Mouse (Mus musculus) kidney, postnatal 4 days (tissue): ENCODE measurements around the gene Gpm6b.

Experiments used
- DNase-seq, 2 experiments: peaks; one replicate each; pipeline ENCODE4 v3.0.0; 2021; ENCODE audit warnings: mixed read lengths in 2 of 2

Gene Gpm6b

DNA sequence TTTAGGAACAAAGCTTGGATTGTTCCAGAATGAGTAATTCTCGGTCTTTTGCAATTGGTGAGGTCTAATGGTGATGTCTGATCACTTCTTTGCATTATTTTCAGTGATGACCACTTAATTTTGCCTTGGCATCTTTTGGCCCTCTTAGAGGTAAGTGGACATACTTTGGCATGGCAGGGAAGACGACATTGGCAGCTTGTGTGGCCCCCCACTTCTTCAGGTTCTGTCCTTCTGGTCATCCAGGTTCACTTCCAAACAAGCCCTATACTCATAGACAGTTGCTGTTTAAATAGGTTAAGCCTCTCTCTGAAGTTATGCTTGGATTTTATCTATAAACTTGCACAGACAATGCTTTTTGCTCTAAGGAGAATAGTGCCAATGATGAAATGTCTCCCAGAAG is 120.2 kb downstream of the Gpm6b start:
- no peak for DNase-seq

DNA sequence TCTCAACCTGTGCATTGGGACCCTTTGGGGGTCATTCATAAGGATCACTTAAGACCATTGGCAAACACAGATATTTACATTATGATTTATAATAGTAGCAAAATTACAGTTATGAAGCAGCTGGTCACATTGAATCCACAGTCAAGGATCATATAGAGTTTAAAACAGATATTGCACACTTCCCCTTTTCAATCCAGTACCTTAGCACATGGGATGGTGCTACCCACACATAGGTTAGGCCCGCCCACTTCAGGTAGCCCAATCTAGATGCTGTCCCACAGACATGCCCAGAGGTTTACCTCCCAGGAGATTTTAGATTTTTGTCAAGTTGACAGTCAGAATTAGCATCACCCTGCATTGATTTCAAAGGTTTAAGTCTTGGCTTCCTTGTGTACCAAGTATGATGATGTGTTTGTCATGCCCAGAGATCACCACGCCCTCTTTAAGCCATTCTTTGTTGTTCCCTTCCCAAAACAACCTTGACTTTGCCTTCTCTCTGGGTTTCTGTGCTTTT is 121.3 kb downstream of the Gpm6b start:
- no peak for DNase-seq

- DNase-seq, result no peak
These were observed 121.7 kb downstream of the Gpm6b start for GRCm38 (mm10) chrX:166360455-166360854.

DNA sequence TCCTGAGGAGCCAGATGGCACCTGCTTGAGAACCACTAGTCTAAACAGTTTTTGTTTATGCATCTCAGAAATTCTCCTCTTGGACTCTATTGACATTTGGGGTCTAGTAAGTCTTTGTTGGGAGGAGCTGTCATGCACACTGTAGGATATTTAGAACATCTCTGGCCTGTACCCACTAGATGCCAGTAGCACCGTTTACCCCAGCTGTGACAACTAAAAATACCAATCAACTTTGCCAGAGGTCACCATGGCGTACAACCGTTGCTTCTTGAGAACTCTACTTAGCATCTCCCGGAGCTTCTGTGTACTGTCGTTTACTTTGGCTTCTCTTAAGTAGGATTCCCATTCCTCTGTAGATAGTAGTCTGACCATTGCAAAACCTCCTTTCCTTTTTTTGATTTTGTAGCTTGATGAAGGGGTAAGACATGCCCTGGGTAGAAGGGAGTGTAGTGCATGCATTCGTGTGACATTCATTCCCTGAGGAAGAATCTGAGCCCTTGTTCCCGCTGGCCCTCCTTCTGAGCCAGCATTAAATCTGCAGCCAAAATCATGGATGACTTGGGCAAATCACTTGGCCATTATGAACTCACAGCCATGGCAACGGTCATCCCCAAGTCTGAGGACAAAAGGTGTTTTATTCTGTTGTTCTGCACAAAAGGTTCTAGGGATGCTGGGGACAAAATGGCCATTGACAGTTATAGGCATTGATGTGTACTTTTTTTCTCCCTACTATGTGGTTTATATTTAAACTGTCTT is 126.9 kb downstream of the Gpm6b start:
- DNase-seq, result no peak

DNA sequence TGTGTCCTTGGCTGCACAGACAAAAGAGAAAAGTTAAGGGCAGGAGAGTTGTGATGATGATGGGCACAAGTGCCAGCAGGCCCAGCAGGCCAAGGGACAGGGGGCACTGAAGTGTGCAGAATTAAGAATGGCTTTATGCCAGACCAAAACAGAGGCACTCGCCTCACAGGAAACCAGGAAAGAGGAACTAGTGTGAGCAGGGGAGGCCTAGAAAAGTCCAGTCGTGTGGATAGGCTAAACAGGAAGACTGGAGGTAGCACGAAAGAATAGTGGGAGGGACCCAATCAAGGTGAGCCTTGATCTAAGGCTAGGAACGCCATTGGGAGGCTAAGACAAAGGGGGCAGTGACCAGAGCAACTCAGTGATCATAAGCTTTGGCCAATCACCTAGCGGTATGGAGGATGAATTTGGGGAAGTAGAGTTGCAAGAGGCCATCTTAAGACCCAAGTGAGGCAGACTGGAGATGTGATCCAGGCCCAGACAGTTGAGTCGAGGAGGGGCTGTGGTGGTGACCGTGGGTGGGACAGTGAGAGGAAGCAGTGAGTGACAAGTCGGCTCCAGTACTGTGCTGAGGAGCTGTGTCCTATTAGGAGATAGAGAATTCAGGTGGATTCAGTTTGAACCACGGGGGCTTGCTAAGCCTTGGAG is 138.1 kb downstream of the Gpm6b start:
- DNase-seq, result no peak

DNA sequence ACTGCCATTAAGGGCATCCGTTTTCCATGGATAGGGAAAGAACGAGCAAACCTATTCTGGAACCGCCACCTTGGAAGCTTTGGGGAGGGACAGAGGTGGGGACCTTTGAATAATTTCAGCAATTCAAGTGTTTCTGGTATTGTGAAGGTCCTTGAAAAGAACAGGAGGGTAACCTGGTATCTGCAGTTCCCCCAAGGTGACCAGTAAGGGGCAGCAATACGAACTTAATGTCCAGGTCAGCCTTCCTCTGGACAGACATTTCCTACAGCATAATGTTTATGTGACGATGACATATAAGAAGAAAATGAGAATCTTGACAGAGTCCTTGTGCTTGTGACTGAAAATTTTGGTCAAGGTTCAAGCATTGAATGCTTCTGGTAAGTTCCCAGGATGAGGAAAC is 139.9 kb downstream of the Gpm6b start:
- no peak for DNase-seq

- no peak for DNase-seq
These were observed 144.9 kb downstream of the Gpm6b start for GRCm38 (mm10) chrX:166383606-166384005.

- peak; percentile 31 to 44 for DNase-seq
These were observed 146.2 kb downstream of the Gpm6b start for GRCm38 (mm10) chrX:166384935-166385334.

GRCm38 (mm10) chrX:166386656-166387055 is 147.9 kb downstream of the Gpm6b start:
- DNase-seq, result no peak

- no peak for DNase-seq
These were observed 155.0 kb downstream of the Gpm6b start for GRCm38 (mm10) chrX:166393753-166394152.

DNA sequence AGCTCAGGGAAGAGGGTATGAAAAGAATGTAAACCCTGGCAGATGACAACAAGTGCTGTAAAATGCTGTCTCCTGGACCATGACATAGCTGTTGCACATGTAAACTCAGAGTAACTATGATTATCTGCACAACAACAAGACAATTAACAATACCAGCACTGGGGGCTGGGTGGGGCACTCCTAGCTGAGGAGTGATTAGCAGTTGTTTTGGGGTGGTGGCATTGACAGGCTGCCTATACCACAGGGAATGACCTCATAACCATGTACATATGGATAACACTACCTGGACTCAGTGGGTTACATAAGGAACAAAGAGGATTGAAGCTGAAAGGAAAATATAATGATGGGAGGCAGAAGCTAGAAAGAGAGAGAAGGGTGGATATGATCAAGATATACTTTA is 169.2 kb downstream of the Gpm6b start:
- DNase-seq, result no peak

DNA sequence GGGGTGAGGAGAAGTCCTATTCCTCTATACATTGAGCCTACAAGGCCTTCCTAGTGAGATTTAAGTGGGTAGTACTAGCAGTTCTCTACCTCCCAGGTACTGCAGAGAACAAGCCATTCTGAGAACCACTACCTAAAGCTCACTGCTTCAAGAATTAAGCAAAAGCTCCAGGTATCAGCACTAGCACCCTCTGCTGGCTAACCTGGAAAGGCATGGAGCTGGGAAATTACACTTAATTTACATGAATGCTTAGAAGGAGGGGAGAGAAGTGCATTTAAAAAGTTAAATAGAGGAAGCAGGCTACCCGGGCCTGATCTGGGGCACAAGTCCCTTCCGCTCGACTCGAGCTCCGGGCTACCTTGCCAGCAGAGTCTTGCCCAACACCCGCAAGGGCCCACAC is 177.5 kb downstream of the Gpm6b start:
- DNase-seq, result peak; percentile 25 to 41

GRCm38 (mm10) chrX:166434812-166435211 is 196.1 kb downstream of the Gpm6b start:
- DNase-seq, result no peak
